Mouse (Mus musculus) heart, embryonic 11.5 days (tissue): ENCODE data around the gene Ncoa7. TPM values are rescaled to one million over a fixed set of nuclear protein-coding genes. Genes with fewer than 3 reads are reported as not detected.

ENCODE experiments used
- ATAC-seq: fragments of 200-750 bp; cut with Nextera tagmentation; replicated peaks from 2 replicates; pipeline ENCODE4 v1.8.0; 2017; ENCODE audit warnings: moderate library complexity; ENCODE audit not compliant: insufficient number of reproducible peaks, low FRiP score, low TSS enrichment
- H3K27ac ChIP-seq: fragments of 300-500 bp; sonication (generic); 2 replicates; pipeline ENCODE4 v1.5.1; 2014; ENCODE audit warnings: mild to moderate bottlenecking, low read depth, low read length
- H3K27me3 ChIP-seq: fragments of 300-500 bp; sonication (generic); 2 replicates; pipeline ENCODE4 v1.6.1; 2014; ENCODE audit warnings: mild to moderate bottlenecking, low read length, mixed read lengths; ENCODE audit not compliant: control insufficient read depth, insufficient read depth
- H3K36me3 ChIP-seq: fragments of 300-500 bp; sonication (generic); 2 replicates; pipeline ENCODE4 v1.6.1; 2014; ENCODE audit warnings: mild to moderate bottlenecking, low read length, moderate library complexity, mixed read lengths; ENCODE audit not compliant: control insufficient read depth, insufficient read depth
- H3K4me1 ChIP-seq: fragments of 300-500 bp; sonication (generic); 2 replicates; pipeline ENCODE4 v1.6.1; 2014; ENCODE audit warnings: low read length; ENCODE audit not compliant: control insufficient read depth, insufficient read depth
- H3K4me2 ChIP-seq: fragments of 300-500 bp; sonication (generic); 2 replicates; pipeline ENCODE4 v1.6.1; 2014; ENCODE audit warnings: mild to moderate bottlenecking, moderate library complexity
- H3K4me3 ChIP-seq: fragments of 300-500 bp; sonication (generic); 2 replicates; pipeline ENCODE4 v1.5.1; 2014; ENCODE audit warnings: low read depth, low read length
- H3K9ac ChIP-seq: fragments of 300-500 bp; sonication (generic); 2 replicates; pipeline ENCODE4 v1.6.1; 2014; ENCODE audit warnings: mild to moderate bottlenecking, low read depth, low read length, moderate library complexity
- H3K9me3 ChIP-seq: fragments of 300-500 bp; sonication (generic); replicated peaks from 2 replicates; pipeline ENCODE4 v1.6.1; 2016; ENCODE audit warnings: low read length; ENCODE audit not compliant: control insufficient read depth
- WGBS: fragments of 180-500 bp; shearing (Covaris S2); extraction: QIAGEN DNeasy Blood & Tissue Kit; methylation state at CpG from one replicate; pipeline ENCODE4 v1.1.7; 2014; ENCODE audit not compliant: insufficient replicate concordance; 5-methylcytosine and 5-hydroxymethylcytosine counted together
- polyA plus RNA-seq: library from polyadenylated mRNA; unstranded; fragments of >200 nt; fragmentation: Nextera tagmentation; extraction: Ambion mirVana; gene quantifications from 2 replicates; pipeline ENCODE4 v1.2.1, GENCODE M21; 2014

Gene Ncoa7
- polyA plus RNA-seq, 1 experiment from 2014 or later = 10.1 TPM

- H3K36me3 ChIP-seq = no peaks in the 10 kb centered on the region
- no peak overlapping the region for H3K4me2 ChIP-seq
- no peak overlapping the region for H3K9ac ChIP-seq
- H3K4me1 ChIP-seq = no peaks in the 10 kb centered on the region
- WGBS = 83% methylated on average over 2 of the region's 2 CpGs
- no peaks in the 10 kb centered on the region for H3K9me3 ChIP-seq
- ATAC-seq = 0 out of 2 replicates have a peak, but pooled peaks have one; percentile 7
- no peaks in the 10 kb centered on the region for H3K27me3 ChIP-seq
- no peak overlapping the region for H3K27ac ChIP-seq
- no peak overlapping the region for H3K4me3 ChIP-seq
Observed at GRCm38 (mm10) chr10:30737323-30737722, 65.8 kb downstream of the Ncoa7 start.

GRCm38 (mm10) chr10:30733148-30733785, 69.9 kb downstream of the Ncoa7 start:
- no peak overlapping the region for H3K9ac ChIP-seq

GRCm38 (mm10) chr10:30731321-30731914, 71.7 kb downstream of the Ncoa7 start:
- Histone ChIP-seq H3K27ac (no peak overlapping the region), H3K4me3 (no peak overlapping the region), H3K36me3 (no peaks in the 10 kb centered on the region), H3K9ac (no peak overlapping the region), H3K9me3 (no peaks in the 10 kb centered on the region), H3K4me1 (no peaks in the 10 kb centered on the region), H3K27me3 (no peaks in the 10 kb centered on the region), H3K4me2 (no peak overlapping the region)
- no peak for ATAC-seq
- WGBS = 69% methylated on average over 3 of the region's 3 CpGs

More at GRCm38 (mm10) chr10:30733148-30733785, 69.9 kb downstream of the Ncoa7 start:
- Histone ChIP-seq H3K4me2 (no peak overlapping the region), H3K4me1 (no peaks in the 10 kb centered on the region), H3K27ac (no peak overlapping the region), H3K4me3 (no peak overlapping the region), H3K9me3 (no peaks in the 10 kb centered on the region), H3K36me3 (no peaks in the 10 kb centered on the region), H3K27me3 (no peaks in the 10 kb centered on the region)
- WGBS = 78% methylated on average over 2 of the region's 2 CpGs
- no peak for ATAC-seq

GRCm38 (mm10) chr10:30730791-30731190, 72.3 kb downstream of the Ncoa7 start:
- Histone ChIP-seq H3K4me1 (no peaks in the 10 kb centered on the region), H3K9ac (no peak overlapping the region), H3K4me2 (no peak overlapping the region), H3K27me3 (no peaks in the 10 kb centered on the region), H3K36me3 (no peaks in the 10 kb centered on the region), H3K27ac (no peak overlapping the region), H3K9me3 (no peaks in the 10 kb centered on the region), H3K4me3 (no peak overlapping the region)
- 67% methylated on average over 1 of the region's 1 CpGs for WGBS
- ATAC-seq = no peak

GRCm38 (mm10) chr10:30729157-30730096, 73.7 kb downstream of the Ncoa7 start:
- Histone ChIP-seq H3K4me3 (no peak overlapping the region), H3K27ac (no peak overlapping the region), H3K36me3 (no peaks in the 10 kb centered on the region), H3K9ac (no peak overlapping the region), H3K4me2 (no peak overlapping the region), H3K4me1 (no peaks in the 10 kb centered on the region), H3K27me3 (no peaks in the 10 kb centered on the region), H3K9me3 (no peaks in the 10 kb centered on the region)
- 81% methylated on average over 5 of the region's 5 CpGs for WGBS
- no peak for ATAC-seq

GRCm38 (mm10) chr10:30723014-30723413, 80.1 kb downstream of the Ncoa7 start:
- Histone ChIP-seq H3K4me2 (no peak overlapping the region), H3K9ac (no peak overlapping the region), H3K27me3 (no peaks in the 10 kb centered on the region), H3K36me3 (no peaks in the 10 kb centered on the region; the same call in 1 of the 2 replicates), H3K9me3 (no peaks in the 10 kb centered on the region), H3K4me3 (no peak overlapping the region), H3K27ac (no peak overlapping the region), H3K4me1 (no peaks in the 10 kb centered on the region)
- WGBS = 92% methylated on average over 1 of the region's 1 CpGs
- ATAC-seq = no peak

- Histone ChIP-seq H3K36me3 (no peaks in the 10 kb centered on the region; the same call in 1 of the 2 replicates), H3K4me1 (no peaks in the 10 kb centered on the region), H3K4me2 (no peak overlapping the region), H3K4me3 (no peak overlapping the region), H3K9me3 (no peaks in the 10 kb centered on the region), H3K27ac (no peak overlapping the region), H3K9ac (no peak overlapping the region), H3K27me3 (no peaks in the 10 kb centered on the region)
- WGBS = 87% methylated on average over 3 of the region's 3 CpGs
- 0 out of 2 replicates have a peak, but pooled peaks have one; percentile 26 for ATAC-seq
Observed at GRCm38 (mm10) chr10:30720556-30720955, 82.6 kb downstream of the Ncoa7 start.

- Histone ChIP-seq H3K4me2 (no peak overlapping the region), H3K9ac (no peak overlapping the region), H3K36me3 (no peaks in the 10 kb centered on the region; the same call in 1 of the 2 replicates), H3K4me3 (no peak overlapping the region), H3K27me3 (no peaks in the 10 kb centered on the region), H3K9me3 (no peaks in the 10 kb centered on the region), H3K4me1 (no peaks in the 10 kb centered on the region), H3K27ac (no peak overlapping the region)
- WGBS = 79% methylated on average over 1 of the region's 1 CpGs
- no peak; the same call in 1 of the 2 replicates for ATAC-seq
Observed at GRCm38 (mm10) chr10:30719947-30720346, 83.2 kb downstream of the Ncoa7 start.
